Mouse (Mus musculus): ENCODE data around the gene Ccdc28b.
A peak's percentile ranks its signal among the peaks of the same experiment; 100 is the strongest.

Ccdc28b gene

DNA sequence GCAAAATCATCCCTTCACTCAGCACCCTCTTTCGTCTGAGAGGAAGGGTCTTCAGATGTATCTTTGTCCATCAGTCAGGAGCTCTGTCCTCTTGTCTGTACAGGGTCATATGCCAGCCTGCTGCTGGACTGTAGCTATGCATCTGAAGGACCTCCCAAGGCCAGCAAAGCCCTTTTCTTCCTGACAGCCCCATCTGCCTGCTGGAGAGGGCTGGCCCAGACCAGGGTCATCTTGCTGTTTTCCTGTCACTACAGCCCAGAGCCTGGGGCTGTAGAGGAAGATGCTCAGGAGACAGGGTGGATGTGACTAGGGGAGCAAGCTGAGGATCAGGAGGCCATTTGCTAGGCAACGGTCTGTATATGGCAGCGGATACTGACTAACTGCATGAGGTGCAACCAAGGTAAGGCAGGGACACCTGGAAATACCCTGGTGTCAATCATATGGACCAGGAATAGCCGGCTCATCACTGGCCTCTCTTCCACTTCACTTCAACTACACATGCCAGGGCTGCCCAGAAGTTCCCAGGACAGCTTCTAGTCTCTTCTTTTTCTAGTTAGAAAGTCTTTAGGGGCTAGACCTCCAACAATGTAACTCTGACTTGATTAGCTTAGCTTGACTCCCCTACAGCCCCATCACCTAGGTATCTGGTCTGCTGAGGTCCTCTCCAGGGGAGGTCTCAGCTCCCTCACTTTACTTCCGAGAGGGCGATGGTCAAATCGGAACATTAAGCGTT lies 778 bp downstream of the Ccdc28b start:
- no peak for DNase-seq (ENCODE audit: low spot score)

DNA sequence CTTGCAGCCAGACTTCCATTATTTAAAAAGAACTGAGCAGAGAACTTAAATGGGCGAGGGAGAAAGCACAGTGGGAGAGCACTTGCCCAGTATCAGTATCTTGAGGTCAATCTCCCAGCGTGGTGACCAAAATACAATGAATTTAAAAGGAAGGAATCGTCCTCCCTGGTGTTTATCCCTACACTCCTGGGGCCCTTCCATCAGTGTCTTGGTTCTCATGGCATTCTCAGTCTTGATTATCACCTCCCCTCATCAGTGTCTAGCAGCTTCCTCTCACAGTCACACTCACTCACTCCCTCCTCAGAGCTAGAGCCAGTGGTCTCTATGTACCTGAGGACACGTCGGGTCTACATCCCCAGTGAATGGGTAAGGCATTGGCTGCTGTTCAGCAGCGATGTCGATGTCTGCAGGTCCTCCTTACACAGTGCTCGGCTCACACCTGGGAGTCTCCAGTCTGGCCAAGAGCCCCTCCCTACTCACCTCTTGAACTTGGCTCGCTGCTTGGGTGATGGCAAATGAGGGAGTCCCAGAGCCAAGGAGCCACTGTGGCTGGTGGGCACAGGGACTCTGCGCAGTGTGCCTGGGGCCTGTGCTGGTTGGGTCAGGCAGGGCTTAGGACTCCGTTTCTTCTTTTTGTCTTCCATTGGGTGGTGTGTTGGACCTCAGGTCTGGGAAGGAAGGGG lies 1.5 kb downstream of the Ccdc28b start:
- DNase-seq (ENCODE audit: low spot score), result no peak

DNA sequence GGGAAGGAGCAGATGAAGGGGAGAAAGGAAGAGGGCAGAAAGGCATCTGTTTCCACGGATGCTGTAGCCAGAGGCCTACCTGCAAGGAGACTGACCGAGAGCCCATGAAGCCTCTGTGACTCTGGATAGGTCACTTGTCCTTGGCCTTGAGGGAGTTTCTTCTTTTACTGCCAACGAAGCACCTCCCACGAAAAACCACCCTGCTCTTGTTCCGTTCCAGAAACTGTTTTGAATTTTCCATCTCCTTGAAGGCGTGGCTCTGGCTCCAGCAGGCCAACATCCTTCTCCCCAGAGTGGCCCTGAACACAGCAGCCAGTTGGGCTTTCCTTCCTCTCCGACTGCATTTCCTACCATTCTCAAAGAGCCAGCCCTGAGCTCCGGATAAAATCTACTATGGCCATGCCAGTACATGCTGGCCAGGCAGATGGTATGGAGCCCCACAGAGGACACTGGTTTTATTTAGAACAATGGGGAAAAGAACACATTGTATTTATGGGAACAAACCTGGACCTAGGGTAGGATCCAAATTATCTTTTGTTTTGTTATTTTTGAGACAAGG lies 2.4 kb downstream of the Ccdc28b start:
- DNase-seq (ENCODE audit: low spot score), result no peak

DNA sequence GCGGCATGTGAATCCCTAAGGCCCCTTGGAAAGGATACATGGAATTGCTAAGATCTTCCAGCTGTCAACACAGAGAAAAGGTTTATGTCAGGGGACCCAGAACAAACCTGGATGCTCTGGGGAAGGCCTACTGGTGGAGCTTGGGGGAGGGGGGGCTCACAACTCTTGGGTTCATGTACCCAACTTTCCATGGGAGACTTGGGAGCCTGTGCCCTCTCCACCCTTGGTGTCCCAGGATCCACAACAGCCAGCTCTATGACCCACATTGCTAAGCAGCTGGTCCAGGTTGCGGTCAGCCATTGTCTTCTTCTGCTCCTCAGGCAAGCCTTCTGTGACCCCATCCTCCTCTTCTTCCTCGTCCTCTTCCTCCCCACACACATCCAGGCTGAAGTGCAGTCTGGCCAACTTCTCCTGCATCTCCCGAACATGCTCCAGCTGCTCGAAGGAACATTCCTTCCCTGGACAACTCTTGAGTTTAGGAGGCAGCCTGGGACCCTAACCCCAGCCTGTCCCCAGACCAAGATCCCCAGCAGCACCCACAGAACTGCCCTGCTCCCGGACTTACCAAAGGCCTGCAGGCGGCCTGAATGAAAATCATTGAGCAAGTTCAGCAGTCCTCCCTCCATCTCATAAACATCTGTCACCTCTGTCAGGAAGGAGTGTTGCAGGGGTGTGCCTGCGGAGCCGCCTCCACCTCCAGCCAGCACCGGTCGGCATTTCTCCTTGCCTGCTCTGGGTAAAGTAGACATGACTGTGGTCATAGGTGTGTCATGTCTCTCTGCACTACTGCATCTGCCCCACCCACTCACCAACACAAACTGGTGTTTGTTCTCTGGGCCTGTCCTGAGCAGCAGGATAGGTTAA lies 3.1 kb downstream of the Ccdc28b start:
- no peak for DNase-seq (ENCODE audit: low spot score)

DNA sequence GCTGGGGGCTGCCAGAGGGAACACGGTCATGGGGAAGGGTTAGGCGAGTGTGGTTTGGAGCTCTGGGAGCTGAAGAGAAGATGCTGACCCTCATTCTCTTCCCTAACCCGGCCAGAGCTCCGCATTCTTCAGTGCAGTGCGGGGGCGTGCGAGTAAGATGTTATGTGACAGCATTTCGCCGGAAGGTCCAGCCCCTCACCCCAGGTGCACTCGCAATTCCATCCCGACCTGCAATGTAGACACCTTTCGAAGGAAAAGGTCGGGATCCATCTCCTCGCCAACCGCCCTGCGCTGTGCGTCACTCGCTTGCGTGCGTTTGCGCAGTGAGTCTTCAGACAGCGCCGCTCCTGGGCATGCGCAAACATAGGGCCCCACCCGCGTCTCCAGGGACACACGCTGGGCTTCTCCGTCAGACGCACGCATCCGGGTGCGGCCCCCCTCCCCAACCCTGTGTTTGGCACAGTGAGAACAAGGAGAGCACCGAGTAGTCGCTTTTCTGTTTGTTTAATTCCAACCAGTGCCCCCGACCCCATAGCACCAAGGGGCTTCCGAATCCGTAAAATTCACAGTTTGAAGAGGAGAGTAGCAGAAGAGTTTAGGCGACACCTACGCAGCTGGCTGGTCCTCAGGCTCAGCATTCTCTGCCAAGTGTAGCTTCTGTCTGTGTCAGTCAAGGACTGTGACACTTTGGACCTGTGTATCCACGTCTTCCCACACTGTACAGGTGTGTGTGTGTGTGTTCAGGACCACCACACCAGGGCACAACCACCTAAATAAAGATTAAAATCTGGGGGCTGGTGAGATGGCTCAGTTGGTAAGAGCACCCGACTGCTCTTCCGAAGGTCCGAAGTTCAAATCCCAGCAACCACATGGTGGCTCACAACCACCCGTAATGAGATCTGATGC lies 4.7 kb downstream of the Ccdc28b start, which contains the start of gene Iqcc:
Gene Iqcc, minus strand, starts transcription at position 314 of the 906 bp plus-strand sequence.
- peak; percentile 94 for DNase-seq (ENCODE audit: low spot score)

DNA sequence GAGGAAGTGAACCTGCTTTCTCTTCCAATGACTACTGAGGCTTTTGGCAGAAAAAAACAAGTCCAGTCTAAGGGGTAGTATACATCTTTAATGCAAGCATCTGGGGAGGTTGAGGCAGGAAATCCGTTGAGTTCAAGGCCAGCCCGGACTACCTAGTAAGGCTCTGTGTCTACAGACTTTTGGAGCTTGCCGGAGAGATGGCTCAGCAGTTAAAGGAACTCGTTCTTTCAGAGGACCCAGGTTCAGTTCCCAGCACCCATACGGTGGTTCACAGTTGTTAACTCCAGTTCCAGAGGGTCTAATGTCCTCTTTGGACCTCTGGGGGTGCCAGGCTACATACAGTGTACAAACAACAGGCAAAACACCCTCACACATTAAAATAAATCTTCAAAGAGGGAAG lies 5.7 kb downstream of the Ccdc28b start:
- DNase-seq (ENCODE audit: low spot score), result no peak

DNA sequence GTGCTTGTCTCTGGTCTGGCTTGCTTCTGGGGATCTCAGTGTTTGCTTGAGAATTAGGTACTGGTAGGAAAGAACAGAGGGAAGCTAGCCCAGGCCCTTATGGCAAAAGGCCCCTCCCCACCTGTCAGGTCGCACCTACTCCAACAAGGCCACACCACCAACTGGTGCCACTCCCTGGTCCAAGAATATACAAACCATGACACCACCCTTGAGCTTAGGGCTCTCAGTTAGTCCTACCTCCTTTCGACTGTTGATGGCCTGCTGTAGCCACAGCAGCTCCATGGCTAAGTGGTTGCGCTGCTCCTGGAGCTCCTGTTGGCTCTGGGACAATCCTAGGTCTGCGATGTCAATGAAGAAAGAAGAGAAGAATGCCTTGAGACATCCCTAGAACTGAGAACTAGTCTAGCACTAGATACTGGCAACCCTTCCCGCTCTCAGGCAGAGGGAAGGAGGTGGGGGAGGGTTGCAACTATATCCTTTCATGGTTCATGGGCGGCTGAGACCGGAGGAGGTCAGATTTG lies 6.6 kb downstream of the Ccdc28b start:
- DNase-seq (ENCODE audit: low spot score), result no peak

DNA sequence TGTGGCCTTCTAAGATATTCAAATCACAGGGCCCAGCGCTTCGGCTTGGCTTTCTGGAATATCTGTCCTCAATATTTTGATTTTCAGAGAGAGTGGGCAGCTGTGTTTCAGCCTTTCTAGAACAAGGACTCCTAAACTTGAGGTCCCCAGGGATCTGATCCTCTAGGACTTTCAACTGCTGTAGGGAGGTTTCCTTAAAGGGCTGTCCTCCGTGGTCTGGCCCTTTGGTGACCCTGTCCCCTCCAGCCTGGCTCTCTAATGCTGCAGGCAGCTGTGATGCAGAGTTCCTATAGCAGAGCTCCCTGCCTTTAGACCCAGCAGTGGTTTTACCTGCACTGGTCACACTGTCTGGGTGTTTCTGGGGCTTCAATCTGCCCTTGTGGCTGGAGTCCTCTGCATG lies 7.1 kb downstream of the Ccdc28b start:
- DNase-seq (ENCODE audit: low spot score), result no peak

DNA sequence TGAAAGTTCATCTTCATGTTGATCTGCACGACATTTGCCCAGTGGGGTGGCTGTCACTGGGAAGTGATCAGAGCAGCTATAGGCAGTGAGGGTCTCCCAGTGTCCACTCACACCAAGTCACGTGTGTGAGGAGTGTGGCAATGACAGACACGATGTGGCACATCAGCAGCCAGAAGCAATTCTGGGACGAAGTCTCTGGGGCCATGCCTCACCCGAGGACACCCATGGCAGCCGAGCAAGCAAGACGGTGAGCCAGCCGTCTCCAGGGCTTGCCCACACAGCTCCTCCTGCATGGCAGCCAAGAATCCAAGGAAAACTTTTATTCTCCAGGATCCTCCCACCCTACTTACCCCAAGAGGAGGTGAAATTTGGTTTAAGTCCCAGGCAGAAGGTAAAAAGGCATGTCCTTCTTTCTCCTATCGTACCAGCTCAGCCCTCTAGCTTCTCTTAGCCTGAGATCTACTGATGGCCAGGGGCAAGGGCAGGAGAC lies 7.9 kb downstream of the Ccdc28b start:
- no peak for DNase-seq (ENCODE audit: low spot score)

DNA sequence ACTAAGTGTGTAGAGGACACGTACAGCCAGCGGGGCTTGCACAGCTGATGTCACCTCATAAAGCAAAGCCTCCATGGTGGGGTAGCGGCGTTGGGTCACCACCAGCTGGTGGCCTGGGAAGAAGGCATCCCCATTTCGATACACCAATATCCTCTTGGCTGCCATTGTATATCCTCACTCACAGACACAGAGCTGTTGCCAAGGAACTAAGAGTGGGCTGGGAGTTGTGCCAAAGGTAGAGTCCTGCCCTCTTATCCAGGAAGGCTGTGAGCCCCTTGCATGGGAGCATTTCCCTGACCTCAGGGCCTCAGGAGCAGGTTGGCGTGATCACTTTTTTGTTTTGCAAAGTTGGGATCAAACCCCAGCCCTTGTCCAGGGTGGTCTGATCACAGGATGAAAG lies 9.7 kb downstream of the Ccdc28b start, which contains the start of gene Dcdc2b:
Gene Dcdc2b, minus strand, starts transcription at position 165 of the 400 bp plus-strand sequence.
- DNase-seq (ENCODE audit: low spot score), result no peak

DNA sequence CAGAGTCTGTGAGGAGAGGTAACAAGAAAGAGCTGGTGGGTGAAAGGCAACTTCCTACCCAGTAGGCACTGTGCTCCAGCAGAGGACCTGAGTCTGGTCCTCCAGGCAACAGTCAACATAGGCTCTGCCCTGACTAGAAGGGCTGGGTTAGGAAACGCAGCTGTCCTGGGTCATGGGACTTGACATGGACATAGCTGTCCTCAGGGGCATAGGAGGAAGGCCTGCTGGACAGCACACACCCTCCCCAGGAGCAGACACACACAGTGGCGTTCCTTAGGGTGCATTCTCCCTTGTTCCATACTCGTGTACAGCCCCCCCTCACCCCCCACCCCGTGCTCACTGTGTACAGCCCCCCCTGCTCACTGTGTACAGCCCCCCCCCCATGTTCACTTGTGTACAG lies 13.3 kb downstream of the Ccdc28b start:
- DNase-seq (ENCODE audit: low spot score), result no peak

DNA sequence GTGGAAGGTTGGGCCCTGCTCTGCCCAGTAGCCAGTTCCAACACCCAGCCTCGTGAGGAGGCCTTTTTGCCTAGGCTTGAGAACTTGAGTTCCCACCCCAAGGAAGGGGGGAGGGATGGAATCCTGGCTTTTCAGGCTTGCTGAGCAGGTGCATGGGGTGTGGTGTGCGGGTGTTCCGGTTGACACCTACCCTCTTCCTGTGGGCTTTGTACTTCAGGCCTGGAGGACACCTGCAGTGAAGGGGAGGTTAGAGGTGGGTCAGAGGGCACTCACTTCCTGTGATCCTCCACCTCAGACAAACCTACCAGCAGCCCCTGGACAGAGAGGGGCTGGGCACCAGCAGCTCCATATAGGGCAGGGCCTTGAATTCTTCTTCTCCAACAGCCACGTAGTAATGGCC lies 13.7 kb downstream of the Ccdc28b start:
- no peak for DNase-seq (ENCODE audit: low spot score)

DNA sequence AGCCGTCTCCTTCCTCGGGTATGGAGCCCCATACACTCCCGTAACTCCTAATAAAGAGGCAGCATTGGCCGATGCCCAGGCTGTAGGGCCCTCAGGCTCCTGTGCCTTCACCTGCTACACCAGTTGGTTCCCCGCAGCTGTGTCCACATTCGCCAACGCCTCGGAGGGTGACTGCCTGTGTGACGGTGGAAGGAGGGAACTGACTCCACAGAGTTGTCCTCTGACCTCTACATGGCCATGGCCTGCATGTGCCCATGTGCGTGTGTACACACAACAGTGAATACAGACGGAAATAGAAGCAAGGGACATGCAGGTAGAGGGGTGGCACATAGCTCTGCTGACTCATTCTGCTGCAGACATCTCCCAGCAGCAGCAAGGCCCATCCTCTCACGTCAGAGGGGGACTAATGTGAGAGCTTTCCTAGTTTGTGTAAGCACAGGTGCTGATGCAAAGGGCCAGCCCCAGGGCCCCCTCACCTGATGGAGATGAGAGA lies 14.6 kb downstream of the Ccdc28b start:
- no peak for DNase-seq (ENCODE audit: low spot score)

DNA sequence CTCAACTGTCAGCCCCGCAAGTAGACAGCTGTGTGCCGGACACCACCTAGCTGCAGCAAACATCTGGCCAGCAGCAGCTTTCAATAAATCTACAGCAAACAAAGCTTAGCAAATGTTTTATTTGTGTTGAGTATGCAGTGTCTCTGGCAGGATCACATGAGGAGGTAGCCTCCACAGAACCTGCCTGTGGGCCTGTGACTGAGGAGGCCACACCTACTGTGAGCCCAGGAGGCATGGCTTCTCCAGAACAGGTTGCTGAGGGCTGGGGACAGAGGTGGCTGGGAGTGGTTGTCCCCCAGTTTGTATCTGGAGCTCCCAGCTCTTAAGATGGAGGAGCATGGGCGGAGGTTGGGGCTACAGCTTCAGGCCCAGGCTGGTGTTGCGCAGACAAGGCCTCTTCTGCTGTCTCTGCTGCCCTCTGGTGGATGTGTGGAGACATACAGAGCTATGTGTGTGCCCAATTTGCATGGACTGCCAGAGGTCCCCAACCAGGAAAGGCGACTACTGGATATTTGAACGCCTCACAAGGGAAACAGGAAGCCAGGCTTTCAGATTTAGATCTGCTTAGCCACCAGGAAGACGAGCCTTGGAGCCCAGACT lies 15.2 kb downstream of the Ccdc28b start:
- peak; percentile 64 for DNase-seq (ENCODE audit: low spot score)

DNA sequence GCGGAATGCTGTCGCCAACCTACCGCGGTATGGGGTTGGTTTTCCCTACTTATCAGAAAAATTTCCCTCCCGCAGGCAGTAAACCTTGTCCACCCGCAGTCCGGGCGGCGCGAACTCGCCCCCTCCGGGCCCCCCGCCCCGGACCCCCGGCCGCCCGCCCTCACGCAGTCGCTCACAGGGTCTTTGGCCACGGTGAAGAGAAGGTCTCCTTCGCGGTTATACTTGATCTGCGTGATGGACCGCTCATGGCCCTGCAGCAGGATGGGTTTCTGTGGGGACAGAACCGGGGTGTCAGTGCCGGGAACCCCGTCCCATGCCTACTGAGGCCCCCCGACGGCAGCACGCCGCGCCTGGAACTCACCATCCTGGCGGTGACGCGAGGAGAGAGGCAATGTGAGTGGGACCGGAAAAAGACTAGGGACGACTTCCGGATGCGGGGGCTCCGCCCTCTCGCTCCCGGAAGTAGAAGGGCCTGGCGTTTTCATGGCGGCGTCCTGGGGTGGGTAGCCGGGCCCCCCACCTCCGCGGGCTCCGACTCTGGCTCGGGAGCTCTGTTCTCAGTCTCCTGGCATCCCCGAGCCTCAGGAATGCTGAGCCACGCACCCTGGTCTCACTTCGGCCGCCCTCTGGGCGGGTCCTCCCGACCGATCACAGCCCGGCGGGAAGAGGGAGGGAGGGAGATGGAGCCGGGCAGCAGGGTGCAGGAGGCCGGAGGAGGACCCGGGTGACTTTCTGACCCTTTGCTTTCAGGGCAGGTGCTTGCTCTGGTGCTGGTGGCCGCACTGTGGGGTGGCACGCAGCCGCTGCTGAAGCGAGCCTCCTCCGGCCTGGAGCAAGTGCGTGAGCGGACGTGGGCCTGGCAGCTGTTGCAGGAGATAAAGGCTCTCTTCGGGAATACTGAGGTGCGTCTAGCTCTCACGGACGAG lies 23.3 kb downstream of the Ccdc28b start, which contains the start of the genes Eif3i and Tmem234:
Gene Eif3i, minus strand, starts transcription at position 416 of the 926 bp plus-strand sequence.
Gene Tmem234, plus strand, starts transcription at position 436 of the 926 bp plus-strand sequence.
- DNase-seq (ENCODE audit: low spot score), result no peak

DNA sequence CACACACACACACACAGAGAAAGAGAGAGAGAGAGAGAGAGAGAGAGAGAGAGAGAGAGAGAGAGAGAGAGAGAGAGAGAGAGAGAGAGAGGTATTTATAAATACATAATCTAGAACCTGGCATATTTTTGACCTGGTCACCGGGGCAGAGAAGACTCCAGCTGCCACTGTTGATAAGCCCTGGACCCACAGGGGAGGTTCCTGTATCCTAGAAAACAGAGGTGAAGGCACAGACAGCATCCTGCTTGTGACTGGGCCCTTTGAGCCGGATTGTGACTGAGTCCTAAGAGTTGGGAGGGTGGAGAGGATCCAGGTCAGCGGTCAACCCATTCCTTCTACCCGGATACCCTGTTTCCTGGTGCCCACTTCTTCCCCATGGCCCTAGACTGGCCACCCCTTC lies 34.9 kb downstream of the Ccdc28b start:
- DNase-seq (ENCODE audit: low spot score), result no peak

DNA sequence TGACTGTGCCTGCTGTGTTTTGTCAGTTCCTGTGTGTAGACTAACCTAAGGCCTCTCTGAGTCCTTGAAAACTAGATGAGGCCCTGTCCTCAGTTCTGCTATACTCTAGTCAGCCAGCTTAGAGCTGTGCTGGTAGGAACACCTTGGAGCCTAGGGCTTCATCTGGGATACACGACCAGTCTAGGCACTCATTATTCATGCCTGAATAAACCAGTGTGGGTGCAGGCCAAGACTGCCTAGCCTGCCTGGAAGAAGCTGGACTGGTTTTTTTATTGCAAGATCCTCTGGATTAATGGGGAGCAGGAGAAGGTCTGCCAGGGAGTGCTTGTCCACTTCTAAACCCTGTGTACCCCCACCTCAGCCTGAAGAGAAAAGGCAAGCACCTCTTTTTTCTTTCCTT lies 36.8 kb downstream of the Ccdc28b start:
- DNase-seq (ENCODE audit: low spot score), result no peak

DNA sequence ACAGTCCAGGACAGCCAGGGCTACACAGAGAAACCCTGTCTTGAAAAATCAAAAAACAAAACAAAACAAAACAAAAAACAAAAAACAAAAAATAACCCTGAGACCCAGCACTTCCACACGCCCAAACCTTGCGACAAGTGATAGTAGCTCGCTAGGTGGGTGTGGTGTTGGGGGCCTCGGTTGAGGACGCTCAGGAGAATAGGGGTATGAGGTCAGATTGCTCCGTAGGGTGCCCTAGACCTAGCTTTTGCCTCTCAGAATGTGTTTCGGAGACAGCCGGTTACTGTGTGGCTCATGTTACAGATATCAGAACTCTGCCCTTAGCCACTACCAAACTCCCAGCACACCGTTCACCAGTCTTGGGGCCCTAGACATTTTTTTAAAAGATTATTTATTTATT lies 38.0 kb downstream of the Ccdc28b start:
- DNase-seq (ENCODE audit: low spot score), result no peak
